Mouse (Mus musculus) limb, embryonic 15.5 days (tissue): ENCODE measurements around the gene Rnf144a. TPM values are rescaled to one million over a fixed set of nuclear protein-coding genes. Genes with fewer than 3 reads are reported as not detected.

ENCODE experiments used
- ATAC-seq: fragments of 200-750 bp; cut with Nextera tagmentation; 2 replicates; pipeline ENCODE4 v1.8.0; 2017; ENCODE audit warnings: low read depth, moderate TSS enrichment; ENCODE audit not compliant: insufficient number of reproducible peaks, low FRiP score, low TSS enrichment
- H3K27ac ChIP-seq: fragments of 300-500 bp; sonication (generic); 2 replicates; pipeline ENCODE4 v1.5.1; 2015; ENCODE audit warnings: moderate library complexity, mild to moderate bottlenecking, inconsistent platforms
- H3K27me3 ChIP-seq: fragments of 300-500 bp; sonication (generic); 2 replicates; pipeline ENCODE4 v1.6.1; 2015; ENCODE audit warnings: inconsistent platforms
- H3K36me3 ChIP-seq: fragments of 300-500 bp; sonication (generic); 2 replicates; pipeline ENCODE4 v1.6.1; 2015; ENCODE audit warnings: inconsistent platforms
- H3K4me1 ChIP-seq: fragments of 300-500 bp; sonication (generic); 2 replicates; pipeline ENCODE4 v1.6.1; 2015; ENCODE audit warnings: inconsistent platforms
- H3K4me2 ChIP-seq: fragments of 300-500 bp; sonication (generic); 2 replicates; pipeline ENCODE4 v1.6.1; 2015; ENCODE audit warnings: mild to moderate bottlenecking, inconsistent platforms
- H3K4me3 ChIP-seq: fragments of 300-500 bp; sonication (generic); 2 replicates; pipeline ENCODE4 v1.5.1; 2015; ENCODE audit warnings: mild to moderate bottlenecking, inconsistent platforms
- H3K9ac ChIP-seq: fragments of 300-500 bp; sonication (generic); 2 replicates; pipeline ENCODE4 v1.6.1; 2015; ENCODE audit warnings: inconsistent platforms
- H3K9me3 ChIP-seq: fragments of 300-500 bp; sonication (generic); 2 replicates; pipeline ENCODE4 v1.6.1; 2016; ENCODE audit warnings: inconsistent platforms
- WGBS: fragments of 180-500 bp; shearing (Covaris S2); methylation state at CpG from one replicate; pipeline ENCODE4 v1.1.7; 2015; 5-methylcytosine and 5-hydroxymethylcytosine counted together
- polyA plus RNA-seq: library from polyadenylated mRNA; unstranded; fragments of >200 nt; fragmentation: Nextera tagmentation; extraction: Ambion mirVana; gene quantifications from 2 replicates; pipeline ENCODE4 v1.2.1, GENCODE M21; 2015

Gene Rnf144a
- polyA plus RNA-seq, 1 experiment from 2014 or later = 39.7 TPM

- Histone ChIP-seq H3K27ac (peak overlapping the region; percentile 63), H3K9ac (no peak overlapping the region), H3K36me3 (peaks cover 13% of the 10 kb centered on the region; the same call in 1 of the 2 replicates), H3K4me1 (peaks cover 56% of the 10 kb centered on the region), H3K27me3 (no peaks in the 10 kb centered on the region), H3K4me2 (no peak overlapping the region), H3K9me3 (no peaks in the 10 kb centered on the region), H3K4me3 (no peak overlapping the region)
- ATAC-seq = 0 out of 2 replicates have a peak, but pooled peaks have one; percentile 16
- WGBS = 65% methylated on average over 11 of the region's 11 CpGs
Observed at GRCm38 (mm10) chr12:26404781-26405702, 10.0 kb downstream of the Rnf144a start.

DNA sequence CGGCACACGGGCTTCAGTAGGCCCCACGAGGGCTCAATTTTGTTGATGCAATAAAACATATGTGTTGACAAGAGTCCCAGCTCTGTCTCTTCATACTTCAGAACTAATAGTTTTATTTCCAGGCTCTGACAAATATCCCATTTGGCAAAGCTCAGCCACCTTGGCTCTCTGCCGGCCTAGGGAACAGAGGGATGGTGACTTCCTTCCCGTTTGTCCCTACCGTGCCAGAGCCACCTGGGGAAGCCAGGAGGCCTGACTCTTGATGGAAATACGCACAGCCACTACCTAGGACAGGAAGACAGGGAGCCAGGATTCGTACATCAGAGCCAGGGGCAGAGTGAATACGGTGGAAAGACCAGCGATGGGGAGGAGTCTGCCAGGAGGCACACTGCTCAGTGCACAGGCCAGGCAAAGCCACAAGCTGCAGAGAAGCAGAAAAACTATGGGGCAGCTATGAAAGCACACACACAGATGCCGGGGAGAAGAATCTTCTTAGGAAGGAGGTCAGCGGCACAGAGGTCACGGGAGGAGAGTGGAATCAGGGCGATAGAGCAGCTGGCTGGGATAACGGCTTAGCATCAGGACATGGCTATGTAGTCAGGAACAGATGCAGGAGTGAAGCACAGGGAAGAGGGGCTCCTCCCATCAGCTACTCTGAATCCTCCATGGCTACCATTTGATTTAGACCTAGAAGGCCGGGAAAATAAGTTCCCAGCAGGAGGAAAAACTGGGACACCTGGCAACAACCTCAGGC, 11.5 kb downstream of the Rnf144a start:
- Histone ChIP-seq H3K27ac (no peak overlapping the region), H3K27me3 (no peaks in the 10 kb centered on the region), H3K4me1 (peaks cover 49% of the 10 kb centered on the region), H3K9me3 (no peaks in the 10 kb centered on the region), H3K36me3 (peaks cover 10% of the 10 kb centered on the region; the same call in 1 of the 2 replicates), H3K4me2 (no peak overlapping the region), H3K9ac (no peak overlapping the region), H3K4me3 (no peak overlapping the region)
- 74% methylated on average over 16 of the region's 16 CpGs for WGBS
- ATAC-seq = no peak

GRCm38 (mm10) chr12:26401696-26402470, 13.2 kb downstream of the Rnf144a start:
- WGBS = 61% methylated on average over 10 of the region's 10 CpGs
- Histone ChIP-seq H3K4me3 (no peak overlapping the region), H3K4me1 (peaks cover 50% of the 10 kb centered on the region), H3K27me3 (no peaks in the 10 kb centered on the region), H3K27ac (no peak overlapping the region), H3K9me3 (no peaks in the 10 kb centered on the region), H3K4me2 (no peak overlapping the region), H3K36me3 (peaks cover 6% of the 10 kb centered on the region; the same call in 1 of the 2 replicates), H3K9ac (no peak overlapping the region)
- no peak for ATAC-seq

- Histone ChIP-seq H3K4me1 (peaks cover 46% of the 10 kb centered on the region), H3K9me3 (no peaks in the 10 kb centered on the region), H3K4me3 (no peak overlapping the region), H3K36me3 (peaks cover 6% of the 10 kb centered on the region; the same call in 1 of the 2 replicates), H3K27ac (no peak overlapping the region), H3K27me3 (no peaks in the 10 kb centered on the region), H3K9ac (no peak overlapping the region), H3K4me2 (no peak overlapping the region)
- WGBS = 49% methylated on average over 1 of the region's 1 CpGs
- no peak for ATAC-seq
Observed at GRCm38 (mm10) chr12:26401254-26401653, 13.8 kb downstream of the Rnf144a start.

DNA sequence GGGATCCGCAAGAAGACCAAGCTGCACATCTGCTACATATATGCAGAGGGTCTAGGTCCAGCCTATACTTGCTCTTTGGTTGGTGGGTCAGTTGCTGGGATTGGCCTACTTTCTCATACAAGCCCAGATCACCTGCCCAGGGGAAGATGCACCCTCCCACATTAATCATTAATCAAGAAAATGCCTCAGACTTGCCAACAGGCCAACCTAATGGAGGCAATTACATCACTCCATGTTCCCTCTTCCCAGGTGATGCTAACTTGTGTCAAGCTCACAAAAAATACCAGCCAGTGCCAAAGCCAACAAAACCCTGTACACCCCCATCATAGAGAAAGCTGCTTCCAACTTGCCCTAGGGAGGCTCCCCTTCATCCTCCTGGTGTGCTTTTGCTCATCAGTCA, 14.3 kb downstream of the Rnf144a start:
- Histone ChIP-seq H3K27me3 (no peaks in the 10 kb centered on the region), H3K4me3 (no peak overlapping the region), H3K36me3 (peaks cover 6% of the 10 kb centered on the region; the same call in 1 of the 2 replicates), H3K4me1 (peaks cover 43% of the 10 kb centered on the region), H3K4me2 (no peak overlapping the region), H3K9me3 (no peaks in the 10 kb centered on the region), H3K27ac (no peak overlapping the region), H3K9ac (no peak overlapping the region)
- no peak for ATAC-seq
- 100% methylated on average over 1 of the region's 1 CpGs for WGBS

- H3K9me3 ChIP-seq = no peaks in the 10 kb centered on the region
- 84% methylated on average over 6 of the region's 6 CpGs for WGBS
- H3K4me1 ChIP-seq = peaks cover 45% of the 10 kb centered on the region
- no peak overlapping the region for H3K9ac ChIP-seq
- H3K27me3 ChIP-seq = no peaks in the 10 kb centered on the region
- ATAC-seq = no peak
- H3K27ac ChIP-seq = no peak overlapping the region
- H3K4me2 ChIP-seq = no peak overlapping the region
- H3K36me3 ChIP-seq = peaks cover 6% of the 10 kb centered on the region; the same call in 1 of the 2 replicates
- H3K4me3 ChIP-seq = no peak overlapping the region
Observed at GRCm38 (mm10) chr12:26399391-26399790, 15.7 kb downstream of the Rnf144a start.

GRCm38 (mm10) chr12:26398597-26398996, 16.5 kb downstream of the Rnf144a start:
- WGBS = 57% methylated on average over 2 of the region's 2 CpGs
- Histone ChIP-seq H3K27ac (no peak overlapping the region), H3K9me3 (no peaks in the 10 kb centered on the region), H3K27me3 (no peaks in the 10 kb centered on the region), H3K9ac (no peak overlapping the region), H3K4me3 (no peak overlapping the region), H3K4me2 (no peak overlapping the region), H3K36me3 (peaks cover 3% of the 10 kb centered on the region; the same call in 1 of the 2 replicates), H3K4me1 (peaks cover 48% of the 10 kb centered on the region)
- ATAC-seq = no peak

- ATAC-seq = peak; percentile 81
- WGBS = 38% methylated on average over 13 of the region's 13 CpGs
- no peak overlapping the region for H3K9ac ChIP-seq
- H3K4me1 ChIP-seq = peaks cover 28% of the 10 kb centered on the region
- peak overlapping the region; percentile 83 for H3K27ac ChIP-seq
- H3K9me3 ChIP-seq = no peaks in the 10 kb centered on the region
- no peaks in the 10 kb centered on the region for H3K27me3 ChIP-seq
- H3K36me3 ChIP-seq = 0 out of 2 replicates have a peak, but pooled peaks cover 3% of the 10 kb centered on the region
- peak overlapping the region; percentile 15; the same call in 1 of the 2 replicates for H3K4me2 ChIP-seq
- no peak overlapping the region for H3K4me3 ChIP-seq
Observed at GRCm38 (mm10) chr12:26394485-26395470, 20.3 kb downstream of the Rnf144a start.

GRCm38 (mm10) chr12:26393291-26393690, 21.8 kb downstream of the Rnf144a start:
- no peaks in the 10 kb centered on the region for H3K9me3 ChIP-seq
- peaks cover 26% of the 10 kb centered on the region for H3K4me1 ChIP-seq
- H3K4me3 ChIP-seq = no peak overlapping the region
- H3K27ac ChIP-seq = 0 out of 2 replicates have a peak overlapping the region, but pooled peaks have one; percentile 83
- no peak for ATAC-seq
- peaks cover 13% of the 10 kb centered on the region for H3K36me3 ChIP-seq
- no peak overlapping the region for H3K4me2 ChIP-seq
- no peak overlapping the region for H3K9ac ChIP-seq
- no peaks in the 10 kb centered on the region for H3K27me3 ChIP-seq
- WGBS = 80% methylated on average over 5 of the region's 5 CpGs

GRCm38 (mm10) chr12:26391162-26391561, 23.9 kb downstream of the Rnf144a start:
- WGBS = 62% methylated on average over 1 of the region's 1 CpGs
- ATAC-seq = no peak
- H3K36me3 ChIP-seq = peaks cover 27% of the 10 kb centered on the region
- no peak overlapping the region for H3K9ac ChIP-seq
- no peaks in the 10 kb centered on the region for H3K9me3 ChIP-seq
- peaks cover 32% of the 10 kb centered on the region for H3K4me1 ChIP-seq
- no peak overlapping the region for H3K4me2 ChIP-seq
- no peak overlapping the region for H3K27ac ChIP-seq
- H3K27me3 ChIP-seq = no peaks in the 10 kb centered on the region
- no peak overlapping the region for H3K4me3 ChIP-seq
